Mouse (Mus musculus) R1 (cell line): ENCODE measurements around the gene Taf12.

Source experiments
- DNase-seq: peaks from one replicate; pipeline ENCODE4 v3.0.0-alpha.2; 2018; ENCODE audit warnings: low read depth, low spot score

Gene Taf12

DNA sequence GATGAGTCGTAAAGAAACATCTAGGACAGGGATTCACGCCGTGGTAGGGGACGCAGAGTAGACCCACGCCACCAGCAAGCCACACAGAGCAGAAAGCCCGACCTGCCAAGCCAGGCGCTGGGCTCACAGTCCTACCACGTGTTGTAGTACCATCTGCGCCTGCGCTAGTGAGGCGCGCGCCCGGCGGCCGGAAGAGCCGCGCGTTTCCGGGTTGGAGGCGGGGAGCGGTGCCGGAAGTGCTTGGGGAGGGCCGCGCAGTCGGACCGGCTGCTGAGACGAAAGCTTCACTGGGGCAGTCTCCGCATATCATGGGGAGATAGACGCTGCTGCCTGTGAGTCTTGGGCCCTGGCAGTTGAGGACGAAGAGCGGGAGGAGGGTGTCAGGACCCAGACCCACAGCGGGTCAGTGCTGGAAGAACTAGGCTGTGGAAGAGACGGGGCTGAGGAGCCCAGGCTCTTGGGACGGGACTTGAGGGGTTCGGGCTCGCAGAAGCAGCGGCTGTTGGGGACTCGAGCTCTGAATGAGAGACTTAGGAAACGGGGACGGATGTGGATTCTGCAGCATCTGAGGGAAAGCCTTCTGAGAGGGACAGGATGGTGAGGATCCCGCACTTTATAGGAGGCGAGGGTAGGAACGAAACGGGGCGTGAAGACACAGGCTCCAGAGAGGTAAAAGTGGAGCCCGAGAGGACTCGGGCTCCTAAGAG lies at the start of gene Taf12:
Gene Taf12 (plus strand): TSS at position 220 of the 707 bp plus-strand sequence.
- DNase-seq = peak; percentile 95

DNA sequence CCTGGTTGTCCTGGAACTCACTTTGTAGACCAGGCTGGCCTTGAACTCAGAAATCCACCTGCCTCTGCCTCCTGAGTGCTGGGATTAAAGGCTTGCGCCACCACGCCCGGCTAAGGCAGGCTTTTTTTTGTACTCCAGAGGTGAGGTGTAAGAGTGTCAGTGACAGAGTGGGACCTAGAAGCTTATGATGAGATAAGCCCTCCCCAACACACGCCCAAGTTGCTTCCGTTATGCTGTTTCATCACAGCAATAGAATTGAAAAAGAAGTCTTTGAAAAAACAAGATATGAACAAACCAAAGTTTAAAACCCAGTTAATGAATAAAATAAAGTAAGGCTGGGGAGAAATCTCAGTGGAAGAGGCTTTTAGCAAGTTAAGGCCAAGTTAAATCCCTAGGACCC lies 43.8 kb upstream of the Taf12 start:
- DNase-seq = no peak

DNA sequence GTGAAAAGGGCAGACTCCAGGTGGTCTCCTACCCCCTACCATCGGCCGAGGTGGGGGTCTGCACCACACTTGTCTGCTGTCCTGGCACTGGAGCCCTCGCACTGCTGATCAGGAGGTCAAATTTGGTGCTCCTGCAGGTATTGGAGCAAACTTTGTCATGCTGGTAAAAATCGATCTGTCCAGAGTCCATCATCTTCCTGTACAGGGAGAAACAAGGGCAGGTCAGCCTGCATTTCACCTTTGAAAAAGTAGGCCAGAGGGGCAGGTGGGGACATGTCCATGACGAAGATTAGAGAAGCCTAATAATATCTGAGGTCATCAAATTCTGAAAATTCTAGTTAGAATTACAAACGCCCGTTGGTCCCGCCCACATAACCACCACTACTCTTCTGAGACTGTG lies 39.5 kb upstream of the Taf12 start:
- no peak for DNase-seq

DNA sequence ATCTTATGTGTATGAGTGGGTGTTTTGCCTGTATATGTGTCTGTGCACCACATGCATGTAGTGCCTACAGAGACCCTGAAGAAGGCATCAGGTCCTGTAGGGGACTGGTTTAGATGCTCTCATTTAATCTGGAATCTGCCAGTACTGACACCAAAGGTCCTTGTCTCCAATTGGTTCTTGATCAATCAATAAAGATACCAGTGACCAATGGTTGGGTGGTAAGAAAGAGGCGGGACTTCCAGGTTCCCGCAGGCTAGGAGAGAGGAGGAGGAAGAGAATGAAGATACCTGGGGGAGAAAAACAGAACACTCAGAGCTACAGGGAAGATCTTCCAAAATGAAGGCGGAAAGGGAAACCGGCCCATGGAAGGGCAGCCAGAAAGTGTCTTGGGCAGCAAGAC lies 35.8 kb upstream of the Taf12 start:
- peak; percentile 67 for DNase-seq

DNA sequence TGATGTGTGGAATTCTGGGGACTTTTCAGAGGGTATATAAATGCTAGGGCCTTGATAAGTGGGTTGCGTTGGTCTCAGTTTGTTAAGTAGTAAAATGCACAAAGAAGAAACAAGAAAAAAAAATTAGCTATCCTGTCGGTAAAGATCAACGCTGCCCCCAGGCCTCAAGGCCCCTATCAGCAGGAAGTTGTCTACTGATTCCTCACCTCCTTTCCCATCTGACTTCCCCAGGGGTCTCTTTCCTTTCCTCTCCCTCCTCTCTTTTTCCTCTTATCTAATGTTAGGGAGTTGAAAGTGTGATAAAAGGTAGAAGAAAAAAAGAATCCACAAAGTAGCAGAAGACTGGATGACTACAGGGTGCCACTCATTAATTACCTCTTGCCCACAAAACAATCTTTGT lies 33.8 kb upstream of the Taf12 start:
- no peak for DNase-seq

DNA sequence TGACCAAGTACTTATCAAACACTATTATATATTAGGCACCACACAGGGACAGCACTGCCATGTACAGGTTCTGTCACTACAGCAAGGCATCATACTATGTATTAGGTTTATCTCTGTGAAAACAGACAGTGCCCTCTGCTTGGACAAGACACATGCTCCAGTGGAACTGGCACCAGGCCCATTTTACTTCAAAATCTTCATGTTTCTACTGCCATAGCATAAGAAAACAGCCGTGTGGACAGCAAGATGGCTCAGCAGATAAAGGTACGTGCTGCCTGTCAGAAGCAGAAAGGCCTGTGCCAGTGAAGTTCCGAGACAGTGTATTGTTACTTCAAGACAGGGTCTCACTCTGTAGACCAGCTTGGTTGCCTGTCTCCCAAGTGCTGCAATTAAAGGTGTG lies 33.0 kb upstream of the Taf12 start:
- no peak for DNase-seq

DNA sequence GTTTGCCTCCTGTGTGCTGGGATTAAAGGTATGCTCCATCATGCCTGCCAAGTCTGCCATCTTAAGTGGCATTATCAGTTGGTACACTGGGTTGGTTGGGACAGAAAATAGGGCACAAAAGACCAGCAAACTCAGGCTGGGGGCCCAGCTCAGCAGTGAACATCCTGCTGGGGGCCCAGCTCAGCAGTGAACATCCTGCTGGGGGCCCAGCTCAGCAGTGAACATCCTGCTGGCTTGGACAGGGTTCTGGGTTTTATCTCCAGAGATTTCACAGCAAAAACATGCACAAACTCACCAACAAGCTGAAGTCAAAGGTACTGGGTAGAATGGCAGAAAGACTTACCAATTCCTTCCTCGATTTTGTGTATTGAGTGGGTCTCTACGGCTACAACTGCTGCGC lies 28.5 kb upstream of the Taf12 start:
- no peak for DNase-seq

DNA sequence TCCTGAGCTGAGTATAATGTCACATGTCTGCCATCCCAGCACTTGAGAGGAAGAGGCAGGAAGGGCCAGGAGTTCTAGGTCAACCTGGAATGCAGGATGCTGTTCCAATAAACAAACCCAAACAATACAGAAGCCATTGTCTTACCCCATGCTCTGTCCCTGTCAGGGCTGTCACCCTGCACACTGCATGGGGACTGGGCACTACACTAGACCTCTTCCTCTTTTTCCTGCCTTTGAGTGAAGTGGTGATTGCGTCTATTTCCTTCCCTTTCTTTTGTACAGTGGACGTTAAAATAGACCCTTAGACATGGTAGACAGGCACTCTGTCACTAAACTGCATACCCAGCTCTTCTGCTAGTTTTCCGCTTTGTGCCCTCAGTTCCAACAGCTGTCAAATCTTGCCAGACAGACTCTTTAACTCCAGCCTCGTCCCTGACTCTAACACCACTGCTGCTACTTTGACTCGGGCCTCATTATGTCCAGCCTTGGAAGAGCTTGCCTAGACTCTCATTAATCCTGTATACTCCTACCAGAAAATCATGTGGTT lies 26.7 kb upstream of the Taf12 start:
- DNase-seq = no peak

DNA sequence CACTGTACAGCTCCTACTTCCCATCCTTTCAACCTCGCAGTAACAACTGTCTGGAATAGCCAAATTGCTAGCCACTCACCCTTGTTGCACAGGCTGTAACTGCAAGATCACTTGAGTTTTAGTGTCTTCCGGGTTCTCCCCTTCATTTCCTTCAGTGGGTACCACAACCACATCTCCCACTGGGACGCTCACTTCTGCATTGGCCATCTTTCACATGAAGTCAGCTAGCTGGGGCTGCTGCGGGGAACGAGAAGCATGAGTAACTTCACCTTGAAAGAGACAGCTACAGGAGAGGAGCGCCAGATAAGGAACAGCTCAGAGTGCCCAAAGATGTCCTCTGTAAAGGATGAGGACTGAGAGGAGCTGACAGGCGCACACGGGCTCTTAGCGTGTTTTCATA lies 22.6 kb upstream of the Taf12 start:
- DNase-seq = no peak

DNA sequence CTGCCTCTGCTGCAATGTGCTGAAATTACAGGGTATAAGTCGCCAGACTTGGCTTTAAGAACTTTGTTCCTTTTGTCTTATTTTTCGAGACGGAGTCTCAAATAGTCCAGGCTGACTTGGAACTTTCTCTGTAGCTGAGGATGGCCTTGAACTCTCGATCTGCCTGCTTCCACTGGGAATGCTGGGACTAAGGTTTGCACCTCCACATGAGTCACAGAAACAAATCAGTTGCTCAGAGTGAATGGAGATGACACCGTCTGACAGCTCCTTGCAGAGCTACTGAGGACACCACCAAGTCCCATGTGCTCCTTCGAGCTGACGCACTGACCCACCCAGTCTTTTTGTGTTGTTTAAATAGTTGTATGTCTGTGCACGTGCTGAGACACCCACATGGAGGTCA lies 21.0 kb upstream of the Taf12 start:
- DNase-seq = peak; percentile 49

DNA sequence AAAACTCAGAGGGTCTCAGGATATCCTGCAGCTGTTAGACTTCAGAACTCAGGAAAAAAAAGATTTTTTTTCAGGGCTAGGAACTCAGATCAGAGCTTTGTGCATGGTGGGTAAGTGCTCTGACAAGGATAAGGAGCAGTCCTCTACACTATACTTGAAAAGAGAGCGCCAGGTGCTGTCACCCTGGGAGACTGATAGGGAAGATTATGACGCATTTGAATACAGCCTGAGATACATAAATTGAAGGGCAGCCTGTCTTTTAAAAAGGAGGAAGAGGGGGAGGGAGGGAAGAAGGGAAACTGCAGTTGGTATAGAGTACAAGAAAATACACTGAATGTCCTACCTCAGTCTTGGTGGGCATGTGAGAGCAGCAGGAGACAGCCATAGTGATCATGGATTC lies 20.6 kb upstream of the Taf12 start:
- no peak for DNase-seq

DNA sequence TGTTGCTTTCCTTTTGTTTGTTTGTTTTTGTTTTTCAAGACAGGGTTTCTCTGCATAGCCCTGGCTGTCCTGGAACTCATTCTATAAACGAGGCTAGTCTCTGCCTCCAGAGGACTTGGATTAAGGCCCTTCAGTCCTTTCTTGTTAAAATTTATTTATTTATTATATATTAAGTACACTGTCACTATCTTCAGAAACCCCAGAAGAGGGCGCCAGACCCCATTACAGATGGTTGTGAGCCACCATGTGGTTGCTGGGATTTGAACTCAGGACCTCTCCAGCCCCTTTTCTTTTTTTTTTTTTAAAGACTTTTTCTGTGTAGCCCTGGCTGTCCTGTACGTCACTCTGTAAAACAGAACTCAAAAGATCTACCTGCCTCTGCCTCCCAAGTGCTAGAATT lies 19.2 kb upstream of the Taf12 start:
- no peak for DNase-seq

DNA sequence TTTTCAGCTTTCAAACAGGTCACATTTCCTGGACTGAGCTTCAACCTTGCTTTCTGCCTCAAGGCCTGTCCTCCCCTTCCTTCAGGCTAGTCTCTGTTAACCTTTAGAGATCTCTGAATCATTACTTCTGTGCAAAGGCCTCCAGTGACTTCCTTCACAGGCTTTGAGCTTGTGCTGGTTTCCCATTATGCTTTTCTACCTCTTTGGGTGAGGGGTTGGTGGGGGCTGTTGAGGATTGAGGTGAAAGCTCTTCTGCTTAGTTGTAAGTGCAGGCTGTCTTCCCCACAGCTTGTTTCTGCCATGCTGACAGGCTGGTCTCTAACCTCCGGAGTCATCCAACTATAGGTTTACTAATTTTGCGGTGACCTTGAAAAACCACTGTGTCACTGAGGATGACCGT lies 17.8 kb upstream of the Taf12 start:
- no peak for DNase-seq

DNA sequence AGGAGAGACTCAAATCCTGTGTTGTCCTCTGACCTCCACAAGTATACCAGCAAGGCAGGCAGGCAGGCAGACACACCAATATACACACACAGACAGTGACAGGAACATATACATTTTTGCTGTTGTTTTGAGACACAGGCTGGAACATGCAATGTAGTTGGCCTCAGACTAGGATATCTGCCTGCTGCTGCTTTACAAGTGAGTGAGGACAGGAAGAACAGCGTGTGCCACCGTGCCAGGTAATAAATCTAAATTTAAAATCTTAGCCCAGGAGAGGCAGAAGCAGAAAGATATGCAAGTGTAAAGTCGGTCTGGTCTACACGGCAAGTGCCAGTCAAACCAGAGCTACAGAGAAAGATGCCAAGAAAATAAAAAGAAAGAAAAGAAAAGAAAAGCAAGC lies 14.9 kb upstream of the Taf12 start:
- no peak for DNase-seq

DNA sequence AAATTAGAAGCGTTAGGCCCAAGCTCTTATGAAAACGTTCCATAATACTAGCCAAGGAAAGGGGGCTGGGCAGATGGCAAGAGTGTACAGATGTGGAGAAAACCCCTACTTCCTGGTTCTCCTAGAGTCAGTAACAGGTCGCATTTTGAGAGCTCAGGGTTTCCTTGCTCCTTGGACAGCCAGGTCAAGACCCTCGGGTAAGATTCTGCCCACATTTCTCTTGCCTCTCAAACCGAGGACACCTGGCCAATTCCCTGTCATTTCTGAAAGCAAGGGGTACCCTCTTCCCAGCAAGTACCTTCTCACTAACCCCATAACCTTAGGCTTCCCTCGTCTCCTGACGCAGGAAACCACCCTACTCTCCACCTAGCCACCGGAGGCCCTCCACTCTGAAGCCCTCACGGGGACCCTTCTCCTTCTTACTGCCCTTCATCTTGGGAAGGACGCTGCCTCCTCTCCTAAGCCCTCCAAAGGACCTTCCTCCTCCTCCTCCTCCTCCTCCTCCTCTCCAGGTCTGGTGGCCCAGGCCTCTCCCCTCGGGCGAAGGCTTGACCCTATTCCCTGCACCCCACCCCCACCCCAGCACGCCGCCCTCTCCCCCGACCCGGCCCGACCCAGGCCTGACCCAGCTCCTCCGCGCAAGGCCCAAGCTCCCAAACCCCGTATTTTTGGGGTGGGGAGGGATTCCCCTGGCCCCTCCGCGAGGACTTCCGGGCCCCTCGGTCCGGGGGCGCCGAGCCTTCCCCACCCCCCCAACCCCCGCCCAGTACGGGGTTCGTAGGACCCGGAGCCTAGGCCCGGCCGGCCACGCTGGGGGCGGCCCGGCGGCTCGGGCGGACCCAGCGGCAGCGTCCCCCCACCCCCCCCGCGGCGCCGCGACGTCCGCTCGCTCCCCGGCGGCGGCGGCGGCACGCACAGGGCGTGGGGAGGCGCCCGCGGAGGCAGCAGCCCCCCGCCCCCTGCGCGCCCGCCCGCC lies 13.5 kb upstream of the Taf12 start:
- DNase-seq = peak; percentile 50

DNA sequence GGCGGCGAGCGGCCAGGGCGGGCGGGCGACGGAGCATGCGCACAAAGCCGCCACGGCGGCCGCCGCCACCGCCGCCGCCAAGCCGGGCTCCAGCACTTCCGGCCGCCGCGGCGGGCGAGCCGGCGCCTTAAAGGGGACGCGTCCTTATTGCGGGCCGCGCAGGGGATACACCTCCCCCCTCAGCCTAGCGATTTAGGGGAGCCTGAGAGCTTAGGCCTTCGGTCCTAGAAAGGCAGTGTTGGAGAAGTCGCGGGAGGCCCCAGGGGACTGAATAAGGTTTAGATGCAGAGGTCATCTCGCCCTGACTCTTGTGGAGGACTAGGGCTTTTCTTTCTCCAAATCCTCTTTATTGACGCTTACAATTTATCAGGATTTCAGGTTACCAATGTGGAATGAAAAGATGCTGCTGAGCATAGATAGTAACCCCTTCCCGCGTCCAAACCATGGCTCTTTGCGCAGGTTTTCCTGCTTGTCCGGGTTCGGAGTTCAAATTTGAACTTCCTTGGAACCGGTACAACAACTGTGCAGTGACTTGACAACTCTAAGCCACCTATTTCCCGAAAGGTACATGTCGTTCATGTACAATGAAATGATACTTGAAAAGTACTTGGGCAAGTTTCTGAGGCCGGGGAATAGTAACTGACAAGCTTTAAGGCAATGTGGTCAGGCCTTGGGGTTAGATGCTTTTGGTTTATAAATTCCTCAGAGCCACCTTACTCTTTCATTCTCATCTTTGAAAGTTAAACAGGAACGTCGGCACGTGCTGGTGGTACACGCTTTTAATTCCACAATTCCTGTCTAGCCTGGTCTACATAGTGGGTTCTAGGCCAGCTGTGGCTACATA lies 12.4 kb upstream of the Taf12 start, which contains the start of gene Gmeb1:
Gene Gmeb1 (minus strand): TSS at position 89 of the 844 bp plus-strand sequence.
- DNase-seq = peak; percentile 86

DNA sequence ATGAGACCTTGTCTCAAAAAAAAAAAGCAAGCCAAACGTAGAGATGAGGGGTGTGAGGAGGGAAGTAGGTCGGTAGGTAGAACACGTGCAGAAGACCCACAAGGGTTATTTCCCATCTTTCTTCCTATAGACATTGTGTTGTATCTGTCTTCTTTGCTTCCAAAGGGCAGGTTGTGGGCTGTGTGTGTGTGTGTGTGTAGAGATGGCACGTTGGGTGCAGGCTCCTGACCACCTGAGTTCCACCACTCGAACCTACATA lies 11.9 kb upstream of the Taf12 start:
- DNase-seq = no peak

DNA sequence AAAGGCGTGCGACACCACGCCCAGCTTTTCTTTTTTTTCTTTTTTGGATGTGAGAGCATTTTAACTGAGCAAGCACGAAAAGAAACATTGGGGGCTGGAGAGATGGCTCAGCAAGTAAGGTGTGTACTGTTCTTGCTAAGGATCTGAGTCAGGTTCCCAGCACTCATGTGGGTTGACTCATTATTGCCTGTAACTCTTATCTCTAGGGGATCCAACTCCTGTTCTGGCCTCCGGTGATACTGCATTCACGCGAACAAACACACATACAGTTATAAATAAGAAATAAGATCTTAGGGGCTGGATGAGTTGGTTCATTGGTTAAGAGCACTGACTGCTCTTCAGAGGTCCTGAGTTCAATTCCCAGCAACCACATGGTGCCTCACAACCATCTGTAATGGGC lies 10.9 kb upstream of the Taf12 start:
- DNase-seq = no peak

DNA sequence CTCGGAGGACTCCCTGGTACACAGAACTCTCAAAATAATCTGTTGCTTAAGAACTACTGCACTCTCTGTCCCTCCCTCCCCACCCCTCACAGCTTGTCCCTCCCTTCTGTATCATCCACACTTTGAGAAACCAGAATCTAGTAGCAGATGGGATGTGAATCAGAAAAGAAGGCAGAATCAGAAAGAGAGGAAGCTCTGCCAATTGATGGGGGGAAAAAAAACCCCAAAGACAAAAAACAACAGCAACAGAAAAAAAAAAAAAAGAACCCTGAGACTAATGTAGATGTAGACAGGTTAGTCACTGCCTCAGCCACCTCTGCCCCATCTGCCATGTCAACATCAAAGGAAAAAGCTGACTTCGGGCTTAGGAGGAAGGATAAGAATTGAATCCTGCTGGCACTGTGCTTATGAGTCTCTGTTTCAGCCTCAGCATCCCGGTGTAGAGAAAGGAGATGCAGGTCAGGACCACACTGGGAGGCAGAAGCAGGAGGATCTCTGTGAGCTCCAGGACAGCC lies 7.3 kb upstream of the Taf12 start:
- DNase-seq = no peak

DNA sequence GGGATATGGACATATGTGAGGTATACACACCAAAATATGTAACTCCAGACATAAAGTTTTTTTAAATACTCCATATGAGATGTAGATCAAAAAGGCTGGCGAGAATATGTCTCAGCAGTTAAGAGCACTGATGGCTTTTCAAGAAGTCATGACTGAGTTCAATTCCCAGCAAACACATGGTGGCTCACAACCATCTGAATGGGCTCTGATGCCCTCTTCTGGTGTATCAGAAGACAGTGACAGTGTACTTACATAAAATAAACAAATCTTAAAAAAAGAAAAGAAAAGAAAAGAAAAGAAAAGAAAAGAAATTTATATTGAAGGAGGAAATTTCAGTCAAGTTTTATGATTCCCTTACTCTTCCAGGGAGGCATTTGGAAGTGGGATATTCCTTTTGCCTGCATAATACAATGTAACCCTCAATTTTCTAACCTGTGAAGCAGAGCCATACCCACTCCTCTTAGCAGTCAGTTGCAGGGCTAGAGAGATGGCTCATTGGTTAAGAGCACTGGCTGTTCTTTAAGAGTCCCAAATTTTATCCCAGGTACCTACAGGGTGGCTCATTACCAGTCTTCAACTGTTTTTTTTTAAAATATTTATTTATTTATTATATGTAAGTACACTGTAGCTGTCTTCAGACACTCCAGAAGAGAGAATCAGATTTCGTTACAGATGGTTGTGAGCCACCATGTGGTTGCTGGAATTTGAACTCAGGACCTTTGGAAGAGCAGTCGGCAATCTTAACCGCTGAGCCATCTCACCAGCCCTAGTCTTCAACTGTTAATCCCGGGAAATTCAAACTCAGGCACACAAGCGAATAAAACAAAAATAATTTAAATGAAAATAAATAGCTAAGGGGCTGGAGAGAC lies 5.1 kb upstream of the Taf12 start:
- peak; percentile 58 for DNase-seq
